Mouse (Mus musculus) embryonic facial prominence, embryonic 15.5 days (tissue): ENCODE measurements around the gene Ptprg. TPM values are rescaled to one million over a fixed set of nuclear protein-coding genes. Genes with fewer than 3 reads are reported as not detected.

Source experiments
- ATAC-seq: fragments of 200-750 bp; cut with Nextera tagmentation; 2 replicates; pipeline ENCODE4 v1.8.0; 2017; ENCODE audit warnings: low read depth, moderate TSS enrichment; ENCODE audit not compliant: insufficient number of reproducible peaks, low FRiP score, low TSS enrichment
- H3K27ac ChIP-seq: fragments of 300-500 bp; sonication (generic); replicated peaks from 2 replicates; pipeline ENCODE4 v1.5.1; 2015; ENCODE audit warnings: mild to moderate bottlenecking, inconsistent platforms
- H3K27me3 ChIP-seq: fragments of 300-500 bp; sonication (generic); 2 replicates; pipeline ENCODE4 v1.6.1; 2015; ENCODE audit warnings: inconsistent platforms
- H3K36me3 ChIP-seq: fragments of 300-500 bp; sonication (generic); 2 replicates; pipeline ENCODE4 v1.6.1; 2015; ENCODE audit warnings: mild to moderate bottlenecking, inconsistent platforms
- H3K4me1 ChIP-seq: fragments of 300-500 bp; sonication (generic); 2 replicates; pipeline ENCODE4 v1.6.1; 2015; ENCODE audit warnings: inconsistent platforms
- H3K4me2 ChIP-seq: fragments of 300-500 bp; sonication (generic); replicated peaks from 2 replicates; pipeline ENCODE4 v1.6.1; 2015; ENCODE audit warnings: mild to moderate bottlenecking, inconsistent platforms
- H3K4me3 ChIP-seq: fragments of 300-500 bp; sonication (generic); replicated peaks from 2 replicates; pipeline ENCODE4 v1.5.1; 2015; ENCODE audit warnings: mild to moderate bottlenecking, inconsistent platforms
- H3K9ac ChIP-seq: fragments of 300-500 bp; sonication (generic); 2 replicates; pipeline ENCODE4 v1.6.1; 2015; ENCODE audit warnings: inconsistent platforms
- H3K9me3 ChIP-seq: fragments of 300-500 bp; sonication (generic); replicated peaks from 2 replicates; pipeline ENCODE4 v1.6.1; 2016; ENCODE audit warnings: inconsistent platforms
- WGBS: fragments of 180-500 bp; shearing (Covaris S2); methylation state at CpG from one replicate; pipeline ENCODE4 v1.1.7; 2015; 5-methylcytosine and 5-hydroxymethylcytosine counted together
- polyA plus RNA-seq: library from polyadenylated mRNA; unstranded; fragments of >200 nt; fragmentation: Nextera tagmentation; extraction: Ambion mirVana; gene quantifications from 2 replicates; pipeline ENCODE4 v1.2.1, GENCODE M21; 2015

The Ptprg gene
- polyA plus RNA-seq, 1 experiment from 2014 or later, result 25.6 TPM

GRCm38 (mm10) chr14:11569734-11570133 lies 16.4 kb downstream of the Ptprg start:
- Histone ChIP-seq H3K4me1 (no peaks in the 10 kb centered on the region), H3K9me3 (no peaks in the 10 kb centered on the region), H3K27ac (no peak overlapping the region), H3K36me3 (no peaks in the 10 kb centered on the region), H3K4me3 (no peak overlapping the region), H3K9ac (no peak overlapping the region), H3K27me3 (no peaks in the 10 kb centered on the region), H3K4me2 (no peak overlapping the region)
- no peak for ATAC-seq
- WGBS, result 57% methylated on average over 2 of the region's 2 CpGs

GRCm38 (mm10) chr14:11571766-11572394 lies 18.5 kb downstream of the Ptprg start:
- Histone ChIP-seq H3K4me3 (no peak overlapping the region), H3K27me3 (no peaks in the 10 kb centered on the region), H3K9ac (no peak overlapping the region), H3K9me3 (no peaks in the 10 kb centered on the region), H3K36me3 (no peaks in the 10 kb centered on the region), H3K4me1 (no peaks in the 10 kb centered on the region), H3K27ac (no peak overlapping the region), H3K4me2 (no peak overlapping the region)
- no peak for ATAC-seq
- 64% methylated on average over 11 of the region's 11 CpGs for WGBS

DNA sequence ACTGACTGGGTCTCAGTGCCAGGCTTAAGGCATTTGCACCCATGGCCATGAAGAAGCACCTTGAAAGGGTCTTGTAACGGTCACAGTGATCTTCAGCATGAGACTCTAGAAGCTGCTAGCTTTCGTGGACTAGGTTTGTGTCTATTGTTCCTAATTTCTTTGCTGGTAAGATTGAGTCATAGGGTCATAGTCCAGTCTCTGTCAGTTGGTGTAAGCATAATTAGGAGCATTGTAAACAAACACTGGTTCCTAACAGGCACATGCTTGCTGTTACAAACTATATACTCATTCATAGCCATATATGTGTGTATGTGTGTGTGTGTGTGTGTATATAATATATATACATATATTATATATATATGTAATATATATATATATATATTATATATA lies 19.1 kb downstream of the Ptprg start:
- Histone ChIP-seq H3K9me3 (no peaks in the 10 kb centered on the region), H3K4me3 (no peak overlapping the region), H3K36me3 (no peaks in the 10 kb centered on the region), H3K9ac (no peak overlapping the region), H3K27me3 (no peaks in the 10 kb centered on the region), H3K4me2 (no peak overlapping the region), H3K4me1 (no peaks in the 10 kb centered on the region), H3K27ac (no peak overlapping the region)
- no peak for ATAC-seq
- 92% methylated on average over 2 of the region's 2 CpGs for WGBS

GRCm38 (mm10) chr14:11573710-11574109 lies 20.4 kb downstream of the Ptprg start:
- Histone ChIP-seq H3K4me2 (no peak overlapping the region), H3K4me3 (no peak overlapping the region), H3K36me3 (no peaks in the 10 kb centered on the region), H3K27ac (no peak overlapping the region), H3K4me1 (peaks cover 9% of the 10 kb centered on the region; the same call in 1 of the 2 replicates), H3K9ac (no peak overlapping the region), H3K9me3 (no peaks in the 10 kb centered on the region), H3K27me3 (no peaks in the 10 kb centered on the region)
- no peak for ATAC-seq
- 59% methylated on average over 5 of the region's 5 CpGs for WGBS

DNA sequence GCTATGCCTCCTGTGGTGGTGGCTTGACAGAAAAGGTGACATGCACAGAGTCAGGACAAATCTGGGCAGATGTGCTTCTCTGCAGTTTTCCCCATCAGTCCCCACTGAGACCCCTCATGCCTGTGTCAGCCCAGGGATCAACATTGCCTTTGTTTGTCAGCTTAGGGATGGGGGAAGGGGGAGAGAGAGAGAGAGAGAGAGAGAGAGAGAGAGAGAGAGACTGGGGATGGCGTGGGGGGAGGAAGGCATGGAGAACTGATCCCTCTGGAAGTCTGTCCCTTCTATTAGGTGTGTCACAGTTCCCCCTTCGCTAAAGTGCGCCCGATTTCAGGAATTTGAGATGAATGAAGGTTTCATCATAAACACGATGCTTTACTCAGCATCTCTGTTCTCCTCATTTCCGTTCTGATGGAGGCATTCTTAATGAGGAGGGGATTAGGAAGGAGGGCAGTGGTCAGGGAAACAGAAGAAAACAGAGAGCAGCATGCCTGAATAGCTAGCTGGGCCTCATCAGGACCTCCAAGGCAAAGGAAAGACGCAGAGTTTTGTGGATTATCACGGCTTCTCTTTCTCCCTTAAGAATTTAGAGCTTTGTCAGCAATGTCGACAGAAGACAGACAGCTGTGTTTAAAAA lies 24.1 kb downstream of the Ptprg start:
- no peak overlapping the region for H3K4me2 ChIP-seq
- WGBS, result 21% methylated on average over 9 of the region's 9 CpGs
- H3K9ac ChIP-seq, result no peak overlapping the region
- H3K4me3 ChIP-seq, result no peak overlapping the region
- no peaks in the 10 kb centered on the region for H3K9me3 ChIP-seq
- no peaks in the 10 kb centered on the region for H3K36me3 ChIP-seq
- peaks cover 10% of the 10 kb centered on the region; the same call in 1 of the 2 replicates for H3K4me1 ChIP-seq
- no peak overlapping the region for H3K27ac ChIP-seq
- ATAC-seq, result no peak
- no peaks in the 10 kb centered on the region for H3K27me3 ChIP-seq

DNA sequence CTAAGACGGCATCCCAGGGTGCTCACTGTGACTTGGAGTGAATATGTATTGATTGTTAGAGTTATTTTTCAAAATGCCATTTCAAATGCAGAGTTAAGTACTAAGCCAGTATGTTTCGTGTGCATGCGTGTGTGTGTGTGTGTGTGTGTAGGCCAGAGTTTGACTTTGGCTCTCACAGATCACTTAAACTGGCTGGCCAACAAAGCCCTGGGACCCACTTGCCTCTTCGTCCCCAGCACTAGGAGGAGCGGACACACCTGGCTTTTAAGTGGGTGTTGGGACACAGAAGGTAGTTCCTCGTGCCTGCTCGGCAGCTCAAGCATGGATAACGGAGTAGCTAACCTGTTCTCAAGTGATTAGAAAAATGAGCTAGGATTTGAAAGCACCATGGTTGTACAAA lies 24.6 kb downstream of the Ptprg start:
- Histone ChIP-seq H3K27me3 (no peaks in the 10 kb centered on the region), H3K27ac (no peak overlapping the region), H3K9me3 (0 out of 2 replicates have a peak, but pooled peaks cover 4% of the 10 kb centered on the region), H3K4me2 (no peak overlapping the region), H3K4me1 (peaks cover 10% of the 10 kb centered on the region; the same call in 1 of the 2 replicates), H3K36me3 (no peaks in the 10 kb centered on the region), H3K9ac (no peak overlapping the region), H3K4me3 (no peak overlapping the region)
- ATAC-seq, result no peak
- WGBS, result 65% methylated on average over 8 of the region's 8 CpGs

DNA sequence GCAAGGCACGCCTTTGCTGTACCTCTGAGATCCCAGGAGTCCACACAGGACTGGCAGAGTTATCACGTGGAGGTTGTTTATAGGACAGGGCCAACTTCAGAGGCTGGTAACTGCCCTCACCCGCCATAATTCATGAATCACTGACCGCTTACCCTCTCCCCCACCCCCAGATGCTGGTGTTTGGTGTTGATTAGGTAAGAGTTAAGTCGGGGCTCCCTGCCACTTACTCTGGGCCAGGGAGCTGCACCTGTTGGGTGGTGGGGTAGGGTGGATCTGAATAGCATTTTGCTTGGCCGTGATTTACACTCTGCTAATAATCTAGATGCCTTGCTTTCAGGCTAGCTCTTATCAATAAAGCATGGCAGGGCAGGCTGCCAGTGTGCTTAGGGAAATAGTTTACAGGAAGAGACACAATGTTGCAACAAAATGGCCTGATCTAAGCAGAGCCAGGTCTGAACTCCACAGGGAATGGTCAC lies 25.2 kb downstream of the Ptprg start:
- no peak overlapping the region for H3K27ac ChIP-seq
- WGBS, result 43% methylated on average over 6 of the region's 6 CpGs
- ATAC-seq, result no peak

GRCm38 (mm10) chr14:11579950-11580349 lies 26.6 kb downstream of the Ptprg start:
- H3K36me3 ChIP-seq, result no peaks in the 10 kb centered on the region
- ATAC-seq, result no peak
- no peak overlapping the region for H3K4me3 ChIP-seq
- H3K9ac ChIP-seq, result no peak overlapping the region
- 0 out of 2 replicates have a peak, but pooled peaks cover 6% of the 10 kb centered on the region for H3K9me3 ChIP-seq
- H3K4me2 ChIP-seq, result no peak overlapping the region
- H3K4me1 ChIP-seq, result peaks cover 10% of the 10 kb centered on the region; the same call in 1 of the 2 replicates
- no peak overlapping the region for H3K27ac ChIP-seq
- no peaks in the 10 kb centered on the region for H3K27me3 ChIP-seq
- 87% methylated on average over 1 of the region's 1 CpGs for WGBS

More for the DNA sequence above, 25.2 kb downstream of the Ptprg start:
- H3K4me3 ChIP-seq, result no peak overlapping the region
- 0 out of 2 replicates have a peak, but pooled peaks cover 6% of the 10 kb centered on the region for H3K9me3 ChIP-seq
- H3K4me1 ChIP-seq, result peaks cover 10% of the 10 kb centered on the region; the same call in 1 of the 2 replicates
- no peaks in the 10 kb centered on the region for H3K36me3 ChIP-seq
- H3K27me3 ChIP-seq, result no peaks in the 10 kb centered on the region
- H3K9ac ChIP-seq, result no peak overlapping the region
- H3K4me2 ChIP-seq, result no peak overlapping the region

DNA sequence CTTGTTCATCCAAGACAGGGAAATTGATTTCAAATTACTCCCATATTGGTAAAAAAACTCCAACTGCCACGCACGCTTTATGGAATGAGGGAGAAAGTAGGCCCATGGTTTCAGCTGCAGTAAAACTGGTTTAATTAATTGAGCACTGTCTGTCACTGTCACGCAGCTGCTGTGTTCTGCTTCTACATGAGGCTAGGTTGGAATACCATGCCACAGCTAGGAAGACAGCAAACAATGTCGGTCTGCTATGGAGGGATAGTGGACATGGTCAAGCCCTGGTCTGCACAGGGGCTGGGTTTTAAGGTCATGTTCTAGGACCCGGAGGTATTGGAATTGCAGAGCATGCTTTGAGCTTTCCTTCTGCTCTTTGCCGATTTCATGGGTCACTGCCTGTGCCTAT lies 30.9 kb downstream of the Ptprg start:
- Histone ChIP-seq H3K27me3 (no peaks in the 10 kb centered on the region), H3K4me3 (no peak overlapping the region), H3K9me3 (0 out of 2 replicates have a peak, but pooled peaks cover 6% of the 10 kb centered on the region), H3K4me2 (no peak overlapping the region), H3K36me3 (no peaks in the 10 kb centered on the region), H3K4me1 (no peaks in the 10 kb centered on the region), H3K9ac (no peak overlapping the region), H3K27ac (no peak overlapping the region)
- no peak for ATAC-seq
- WGBS, result 59% methylated on average over 6 of the region's 6 CpGs

DNA sequence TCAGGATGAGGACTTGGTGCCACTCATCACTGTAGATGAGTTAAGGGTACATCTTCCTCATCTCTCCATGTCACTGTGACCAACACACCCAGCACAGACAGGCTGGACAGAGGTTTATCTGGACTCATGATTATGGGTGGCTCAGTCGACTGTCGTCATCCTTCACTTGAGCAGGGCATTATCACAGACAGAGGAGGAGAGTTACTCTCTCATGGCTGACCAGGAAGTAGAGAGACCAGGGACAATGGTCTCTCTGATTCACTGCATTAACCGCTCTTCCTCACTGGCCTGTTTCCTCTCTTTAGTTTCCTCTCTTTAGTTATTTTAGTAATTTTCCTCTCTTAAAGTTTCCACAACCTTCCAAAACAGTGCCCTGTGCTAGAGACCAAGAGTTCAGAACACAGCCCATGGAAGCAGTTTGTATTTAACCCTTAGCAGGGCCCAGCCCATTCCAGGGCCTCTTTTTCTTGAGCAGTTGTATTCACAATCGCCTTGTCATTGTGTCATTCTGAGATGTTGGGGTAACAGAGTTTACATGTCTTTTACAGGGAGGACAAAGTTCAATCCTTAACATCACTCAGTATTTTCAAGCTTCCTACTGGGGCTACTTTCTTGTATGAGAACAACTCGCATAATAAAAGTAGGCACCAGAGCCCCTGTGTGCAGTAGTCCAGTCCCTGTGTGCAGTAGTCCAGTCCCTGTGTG lies 31.7 kb downstream of the Ptprg start:
- no peak overlapping the region for H3K4me3 ChIP-seq
- ATAC-seq, result no peak
- H3K4me2 ChIP-seq, result no peak overlapping the region
- no peak overlapping the region for H3K9ac ChIP-seq
- H3K4me1 ChIP-seq, result no peaks in the 10 kb centered on the region
- H3K36me3 ChIP-seq, result no peaks in the 10 kb centered on the region
- whole genome bisulfite sequencing, result 73% methylated on average over 5 of the region's 5 CpGs
- no peak overlapping the region for H3K27ac ChIP-seq
- H3K9me3 ChIP-seq, result 0 out of 2 replicates have a peak, but pooled peaks cover 6% of the 10 kb centered on the region
- no peaks in the 10 kb centered on the region for H3K27me3 ChIP-seq

DNA sequence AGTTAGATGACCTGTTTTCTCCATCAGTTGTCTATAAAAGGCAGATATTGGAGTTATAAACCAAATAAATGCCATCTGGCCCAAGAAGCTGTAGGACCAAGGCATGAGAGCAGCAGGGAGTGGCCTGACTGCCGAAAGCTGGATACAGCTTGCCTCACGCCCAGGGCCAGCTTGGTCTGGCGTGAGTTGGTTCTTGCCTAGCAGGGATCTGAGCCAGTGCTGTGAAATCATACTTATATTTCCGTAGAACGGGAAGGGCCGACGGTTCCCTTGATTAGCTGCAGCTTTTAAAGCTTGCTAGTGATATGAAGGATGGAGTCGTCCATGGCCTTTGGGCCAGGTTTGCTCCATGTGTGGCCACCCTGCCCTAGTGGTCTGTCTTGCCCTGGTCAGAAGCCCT lies 37.1 kb downstream of the Ptprg start:
- Histone ChIP-seq H3K4me3 (no peak overlapping the region), H3K4me2 (no peak overlapping the region), H3K9me3 (no peaks in the 10 kb centered on the region), H3K9ac (no peak overlapping the region), H3K4me1 (peaks cover 8% of the 10 kb centered on the region; the same call in 1 of the 2 replicates), H3K27me3 (no peaks in the 10 kb centered on the region), H3K36me3 (no peaks in the 10 kb centered on the region), H3K27ac (no peak overlapping the region)
- WGBS, result 61% methylated on average over 8 of the region's 8 CpGs
- ATAC-seq, result no peak
